Mouse (Mus musculus) testis, adult 2 months (tissue): ENCODE measurements around the gene Smim14.

Experiments used
- CTCF ChIP-seq: fragments of 200-500 bp; IDR thresholded peaks from 2 replicates; pipeline ENCODE4 v1.5.1; 2012; ENCODE audit warnings: low read depth, mild to moderate bottlenecking, inconsistent platforms, low read length, moderate library complexity; ENCODE audit not compliant: control insufficient read depth, insufficient read depth, insufficient replicate concordance
- POLR2A ChIP-seq: fragments of 200-500 bp; IDR thresholded peaks from 2 replicates; pipeline ENCODE4 v1.6.1; 2012; ENCODE audit warnings: low read depth, mild to moderate bottlenecking, inconsistent platforms, low read length, moderate library complexity; ENCODE audit not compliant: control insufficient read depth

DNA sequence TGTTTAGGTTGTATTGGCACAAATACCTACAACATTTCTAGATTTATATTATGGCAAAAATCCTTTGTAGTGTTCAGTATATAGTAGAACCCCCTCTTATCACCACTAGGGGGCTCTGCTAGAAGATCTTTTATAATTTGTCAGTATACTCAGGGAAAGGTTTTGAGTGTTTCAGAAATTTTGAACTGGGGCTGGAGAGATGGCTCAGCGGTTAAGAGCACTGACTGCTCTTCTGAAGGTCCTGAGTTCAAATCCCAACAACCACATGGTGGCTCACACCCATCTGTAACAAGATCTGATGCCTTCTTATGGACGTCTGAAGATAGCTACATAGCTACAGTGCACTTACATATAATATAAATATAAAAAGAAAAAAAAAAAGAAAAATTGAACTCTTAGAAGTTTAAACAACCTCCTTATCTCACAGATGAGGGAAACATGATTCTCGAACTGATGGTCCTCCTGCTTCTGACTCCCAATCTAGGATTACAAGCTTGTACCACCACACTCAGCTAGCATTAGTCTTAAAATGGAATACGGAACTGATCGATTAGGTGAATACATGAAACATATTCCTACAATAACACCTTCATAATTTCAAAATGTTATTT, 1.4 kb downstream of the Smim14 start:
- TF ChIP-seq CTCF: no peak
- no peak for TF ChIP-seq POLR2A
